Comparison of ENCODE assay signal across 17 mouse cellular contexts in genomic region chrX:108831231-108831630, GRCm38 (mm10). TPM values are rescaled to one million over a fixed set of nuclear protein-coding genes. Genes with fewer than 3 reads are reported as not detected.
DNase-seq lines count a peak whose midpoint lies in the region; TF ChIP-seq lines count a peak whose summit lies in the region.
"Had no signal": no experiment of that assay in that cellular context is flagged by ENCODE, and none has a peak within 500 bp of the region (broad histone marks: within the 10 kb centered on the region; RNA-seq: fewer than 3 reads in every experiment).

No protein-coding gene starts in this region.

- TF ChIP-seq EP300 in CH12.LX (IDR thresholded peaks at IDR 0.05; ENCODE audit: low read length) (no peak), MEL (IDR thresholded peaks at IDR 0.05; ENCODE audit: low read depth in 1 of 2, low read length in 2 of 2) (no peak)

- TF ChIP-seq CTCF in CH12.LX (conservative IDR thresholded peaks at IDR 0.05 in 1 of 2, IDR thresholded peaks at IDR 0.05 in 1 of 2; ENCODE audit: low read depth in 2 of 2, low read length in 2 of 2) (no peak), MEL (IDR thresholded peaks at IDR 0.05 in 2 of 3, conservative IDR thresholded peaks at IDR 0.05 in 1 of 3; ENCODE audit: control insufficient read depth in 1 of 3, insufficient read depth in 1 of 3, low read depth in 2 of 3, low read length in 3 of 3, poor library complexity in 1 of 3, severe bottlenecking in 1 of 3) (no peak)

- no peak overlapping the region for H3K27ac ChIP-seq in CH12.LX (ENCODE audit: insufficient read depth, low read depth)
- H3K27ac ChIP-seq in MEL (ENCODE audit: control insufficient read depth, low read depth, low read length): no peak overlapping the region

- H3K27me3 ChIP-seq in CH12.LX (replicated peaks) (no peaks in the 10 kb centered on the region), MEL (ENCODE audit: control insufficient read depth in 1 of 2, insufficient read depth in 2 of 2, low read length in 2 of 2) (no peaks in the 10 kb centered on the region)

- H3K4me1 ChIP-seq in CH12.LX (ENCODE audit: control insufficient read depth in 1 of 2, insufficient read depth in 2 of 2) (no peaks in the 10 kb centered on the region), MEL (ENCODE audit: control insufficient read depth in 1 of 2, insufficient read depth in 2 of 2, low read length in 2 of 2) (peaks cover 5 to 11% of the 10 kb centered on the region in 2 experiments; a peak in 3 of 4 replicates)

- no peak for TF ChIP-seq RAD21 in CH12.LX (IDR thresholded peaks at IDR 0.05; ENCODE audit: low read depth, low read length)
- TF ChIP-seq RAD21 in MEL (IDR thresholded peaks at IDR 0.05; ENCODE audit: low read depth, low read length): no peak

- H3K4me3 ChIP-seq in CH12.LX (replicated peaks in 1 of 3; ENCODE audit: low read depth in 2 of 3, low read length in 2 of 3, poor library complexity in 1 of 3) (no peak overlapping the region), MEL (ENCODE audit: control insufficient read depth in 1 of 2, insufficient read depth in 1 of 2, low read depth in 2 of 2, low read length in 2 of 2) (no peak overlapping the region)

- H3K4me2 ChIP-seq in CH12.LX (ENCODE audit: insufficient read depth, low read depth, poor library complexity, severe bottlenecking): no peak overlapping the region

- TF ChIP-seq POLR2A in CH12.LX (IDR thresholded peaks at IDR 0.05; ENCODE audit: low read depth, low read length): no peak
- no peak for TF ChIP-seq POLR2A in MEL (IDR thresholded peaks at IDR 0.05; ENCODE audit: control insufficient read depth in 1 of 2, insufficient read depth in 1 of 2, low read depth in 1 of 2, low read length in 2 of 2, poor library complexity in 1 of 2)

- peaks cover 4% of the 10 kb centered on the region for H3K79me2 ChIP-seq in CH12.LX (replicated peaks; ENCODE audit: control insufficient read depth, extremely low read depth, insufficient read depth, poor library complexity, severe bottlenecking)
- H3K79me2 ChIP-seq in MEL (ENCODE audit: control insufficient read depth, insufficient read depth, low read length, poor library complexity): peaks cover 15% of the 10 kb centered on the region; the same call in 1 of the 2 replicates

- H3K9me3 ChIP-seq in CH12.LX (replicated peaks; ENCODE audit: low read length) (no peaks in the 10 kb centered on the region), MEL (replicated peaks; ENCODE audit: insufficient read depth, low read length) (no peaks in the 10 kb centered on the region)
- H3K9me3 ChIP-seq: G1E had no signal

- H3K9ac ChIP-seq in CH12.LX (ENCODE audit: insufficient read depth, low read depth): no peak overlapping the region
- no peak overlapping the region for H3K9ac ChIP-seq in MEL (ENCODE audit: control insufficient read depth, low read depth, low read length, poor library complexity, severe bottlenecking)

- dilution Hi-C loops in CH12.LX (cut with MboI; ENCODE audit: extremely low pct_ligation_motif_present, extremely low pct_unique_long_range_greater_than_20kb, low sequenced_read_pairs): no loop called here

- peaks cover 0 to 6% of the 10 kb centered on the region in 2 experiments for H3K36me3 ChIP-seq in CH12.LX (replicated peaks in 1 of 2; ENCODE audit: control insufficient read depth in 1 of 2, insufficient read depth in 1 of 2, low read length in 1 of 2)
- H3K36me3 ChIP-seq in MEL (ENCODE audit: control insufficient read depth in 1 of 2, insufficient read depth in 2 of 2, low read length in 2 of 2): peaks cover 4 to 10% of the 10 kb centered on the region in 2 experiments

- DNase-seq in CH12.LX (ENCODE audit: extremely low read depth): no peak
- DNase-seq in MEL (ENCODE audit: low read depth, low spot score): no peak
- DNase-seq in kidney, postnatal 36 days: no peak
- no peak for DNase-seq in kidney, adult 8-10 months
- DNase-seq: adrenal gland, adult 2 months; adrenal gland, adult 8-10 months; adrenal gland, postnatal 10 days; adrenal gland, postnatal 14 days; adrenal gland, postnatal 25 days; adrenal gland, postnatal 36 days; B cell, adult 2 months; cerebellum, adult 11 months; cerebellum, adult 11-12 months; cerebellum, adult 18-20 months; cerebellum, adult 2 months; cerebellum, adult 8-10 months had no signal

- in situ Hi-C loops in CH12.LX (cut with MboI; ENCODE audit: low pct_ligation_motif_present, low pct_unique_long_range_greater_than_20kb, low sequenced_read_pairs): no loop called here

TF ChIP-seq in CH12.LX, 34 proteins besides CTCF, POLR2A, EP300 and RAD21:
- no peak for TF ChIP-seq MYC (IDR thresholded peaks at IDR 0.05; ENCODE audit: low read depth, low read length)
- TF ChIP-seq TBP (conservative IDR thresholded peaks at IDR 0.05; ENCODE audit: low read depth, low read length): peak; percentile 75; the same call in 1 of the 2 replicates

TF ChIP-seq in MEL, 35 proteins besides CTCF, POLR2A, EP300 and RAD21:
- TF ChIP-seq MAFK (IDR thresholded peaks at IDR 0.05; ENCODE audit: borderline replicate concordance, low read depth, low read length): no peak
- TF ChIP-seq TBP (IDR thresholded peaks at IDR 0.05; ENCODE audit: low read depth, low read length): peak; percentile 76; the same call in 1 of the 2 replicates
- TF ChIP-seq JUND (IDR thresholded peaks at IDR 0.05; ENCODE audit: low read depth, low read length): no peak
TF ChIP-seq in MEL: peak in this region for 1.

RNA-seq across cellular contexts. Expression of gene Brwd3, which starts 2.9 kb away (rescaled TPM):
- total RNA-seq in CH12.LX (2012; rRNA removed) (3.3 and 4.2 TPM in 2 replicates), CH12.LX (2014; rRNA removed) (3.0 and 3.3 TPM in 2 replicates), MEL (2012; rRNA removed) (8.4 and 9.0 TPM in 2 replicates)
- polyA plus RNA-seq in CH12.LX (2012; ENCODE audit: insufficient read length, low read depth) (5.4 and 5.8 TPM in 2 replicates), MEL (2012; ENCODE audit: insufficient read depth in 1 of 2, insufficient read length in 2 of 2, low read depth in 1 of 2, low replicate concordance in 2 of 2, missing spikeins in 1 of 2) (100 to 1,000 TPM in 1 of 2 experiments, 10 to 100 TPM in 1; 10.8 to 136 TPM)

Comparison
In these comparisons a context has a peak if more than half of its experiments do, and no peak if none do; other contexts are left out.
1. Of the 35 proteins assayed by ChIP-seq in both MEL and CH12.LX: peak only in MEL: none; only in CH12.LX: none; in both: TBP; in neither: 34.